Mouse (Mus musculus) thymus, postnatal 0 days (tissue): ENCODE measurements around the gene Gm21708. TPM values are rescaled to one million over a fixed set of nuclear protein-coding genes. Genes with fewer than 3 reads are reported as not detected.
"Not testable (repeated sequence)": the region's sequence is repeated elsewhere in the genome, so short reads cannot be mapped to it uniquely, and the experiment has no call there.

Experiments
- DNase-seq: peaks from one replicate; pipeline ENCODE4 v3.0.0-alpha.2; 2015; ENCODE audit warnings: low spot score
- polyA plus RNA-seq: library from polyadenylated mRNA; unstranded; fragments of >200 nt; fragmentation: Nextera tagmentation; extraction: Ambion mirVana; gene quantifications from 2 replicates; pipeline ENCODE4 v1.2.1, GENCODE M21; 2015

The Gm21708 gene
- polyA plus RNA-seq, result not detected in 2 replicates

DNA sequence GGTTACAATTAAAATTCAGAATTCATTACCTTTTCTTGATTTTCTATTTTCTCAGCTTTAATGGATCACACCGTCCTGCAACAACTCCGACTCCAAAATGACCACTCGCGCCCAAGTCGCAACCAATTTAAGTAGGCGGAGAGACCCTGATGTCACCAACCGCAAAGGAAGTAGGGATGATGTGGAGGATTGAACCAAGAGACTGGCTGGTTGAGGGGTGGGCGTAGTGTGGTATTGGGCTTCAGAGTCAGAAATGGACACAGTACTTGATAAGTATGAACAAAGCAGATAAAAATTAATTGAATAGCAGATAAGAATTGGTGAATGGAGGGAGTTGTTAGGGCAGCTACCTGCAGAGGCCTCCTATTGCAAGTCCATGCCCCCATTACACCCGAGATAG, at the start of gene Gm21708, which contains the start of gene Gm21704:
Gene Gm21708, minus strand, starts transcription at position 101 of the 400 bp plus-strand sequence.
Gene Gm21704, minus strand, starts transcription at position 101 of the 400 bp plus-strand sequence.
- DNase-seq, result not testable (repeated sequence)

Other genes with a start within 250 kb of the Gm21708 start
- gene Gm21677, start 103.7 kb downstream of the Gm21708 start, polyA plus RNA-seq, result not detected in 2 replicates
- not detected in 2 replicates for gene Gm21693, start 64.8 kb downstream of the Gm21708 start, polyA plus RNA-seq
- gene Gm21704, start within 50 bp of the Gm21708 start, polyA plus RNA-seq, result not detected in 2 replicates